Mouse (Mus musculus) forebrain, embryonic 14.5 days (tissue): ENCODE data around the gene Fancd2. TPM values are rescaled to one million over a fixed set of nuclear protein-coding genes. Genes with fewer than 3 reads are reported as not detected.

Experiments used
- ATAC-seq: fragments of 200-750 bp; cut with Nextera tagmentation; 2 replicates; pipeline ENCODE4 v1.8.0; 2017; ENCODE audit warnings: mild to moderate bottlenecking, moderate library complexity
- DNase-seq: peaks from one replicate; pipeline ENCODE4 v3.0.0-alpha.2; 2015; ENCODE audit warnings: low spot score
- H3K27ac ChIP-seq: fragments of 300-500 bp; sonication (generic); 2 replicates; pipeline ENCODE4 v1.5.1; 2014; ENCODE audit warnings: low read depth, mild to moderate bottlenecking, control low read depth, low read length, moderate library complexity
- H3K27me3 ChIP-seq: fragments of 300-500 bp; sonication (generic); replicated peaks from 2 replicates; pipeline ENCODE4 v1.6.1; 2014; ENCODE audit warnings: low read length, control low read depth, mixed read lengths; ENCODE audit not compliant: control insufficient read depth, insufficient read depth
- H3K36me3 ChIP-seq: fragments of 300-500 bp; sonication (generic); 2 replicates; pipeline ENCODE4 v1.6.1; 2014; ENCODE audit warnings: low read length, control low read depth; ENCODE audit not compliant: control insufficient read depth, insufficient read depth
- H3K4me1 ChIP-seq: fragments of 300-500 bp; sonication (generic); 2 replicates; pipeline ENCODE4 v1.6.1; 2014; ENCODE audit warnings: antibody characterized with exemption, low read length, control low read depth; ENCODE audit not compliant: control insufficient read depth, insufficient read depth
- H3K4me2 ChIP-seq: fragments of 300-500 bp; sonication (generic); 2 replicates; pipeline ENCODE4 v1.6.1; 2014; ENCODE audit warnings: mild to moderate bottlenecking, control low read depth, low read length
- H3K4me3 ChIP-seq: fragments of 300-500 bp; sonication (generic); 2 replicates; pipeline ENCODE4 v1.5.1; 2014; ENCODE audit warnings: low read depth, low read length, control low read depth
- H3K9ac ChIP-seq: fragments of 300-500 bp; sonication (generic); 2 replicates; pipeline ENCODE4 v1.6.1; 2014; ENCODE audit warnings: mild to moderate bottlenecking, low read length, control low read depth, moderate library complexity
- H3K9me3 ChIP-seq: fragments of 300-500 bp; sonication (generic); replicated peaks from 2 replicates; pipeline ENCODE4 v1.6.1; 2016; ENCODE audit warnings: low read length, control low read depth, mixed read lengths; ENCODE audit not compliant: control insufficient read depth
- WGBS: fragments of 180-500 bp; shearing (Covaris S2); extraction: QIAGEN DNeasy Blood & Tissue Kit; methylation state at CpG from one replicate; pipeline ENCODE4 v1.1.7; 2014; 5-methylcytosine and 5-hydroxymethylcytosine counted together
- polyA plus RNA-seq: library from polyadenylated mRNA; unstranded; fragments of >200 nt; fragmentation: Nextera tagmentation; extraction: Ambion mirVana; gene quantifications from 2 replicates; pipeline ENCODE4 v1.2.1, GENCODE M21; 2014

Gene Fancd2
- 4.3 and 5.8 TPM in 2 replicates for polyA plus RNA-seq

GRCm38 (mm10) chr6:113530932-113531839 is at the start of gene Fancd2, which contains the start of gene Emc3:
TSS of gene Fancd2 (plus strand) at chr6:113531682.
TSS of gene Emc3 (minus strand) at chr6:113531652.
- peak; percentile 91 for DNase-seq
- under 1% methylated on average over 47 of the region's 47 CpGs for WGBS
- Histone ChIP-seq H3K27ac (peak within 1 kb of the TSS; percentile 68; the same call in 1 of the 2 replicates), H3K4me2 (peak within 1 kb of the TSS; percentile 83), H3K9ac (peak within 1 kb of the TSS; percentile 88), H3K4me3 (peak within 1 kb of the TSS; percentile 77), H3K9me3 (no peaks in the 10 kb centered on the region), H3K27me3 (no peaks in the 10 kb centered on the region), H3K36me3 (peaks cover 9% of the 10 kb centered on the region; the same call in 1 of the 2 replicates), H3K4me1 (peaks cover 7% of the 10 kb centered on the region)
- peak; percentile 98 for ATAC-seq

DNA sequence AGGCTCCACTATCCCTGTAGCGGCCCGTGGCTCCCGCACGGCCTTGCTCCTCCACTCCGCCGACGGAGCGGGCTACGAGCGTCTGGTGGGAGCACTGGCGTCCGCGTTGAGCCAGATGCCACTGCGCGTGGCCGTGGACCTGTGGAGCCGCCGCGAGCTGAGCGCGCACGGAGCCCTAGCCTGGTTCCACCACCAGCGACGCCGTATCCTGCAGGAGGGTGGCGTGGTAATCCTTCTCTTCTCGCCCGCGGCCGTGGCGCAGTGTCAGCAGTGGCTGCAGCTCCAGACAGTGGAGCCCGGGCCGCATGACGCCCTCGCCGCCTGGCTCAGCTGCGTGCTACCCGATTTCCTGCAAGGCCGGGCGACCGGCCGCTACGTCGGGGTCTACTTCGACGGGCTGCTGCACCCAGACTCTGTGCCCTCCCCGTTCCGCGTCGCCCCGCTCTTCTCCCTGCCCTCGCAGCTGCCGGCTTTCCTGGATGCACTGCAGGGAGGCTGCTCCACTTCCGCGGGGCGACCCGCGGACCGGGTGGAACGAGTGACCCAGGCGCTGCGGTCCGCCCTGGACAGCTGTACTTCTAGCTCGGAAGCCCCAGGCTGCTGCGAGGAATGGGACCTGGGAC is 48.9 kb upstream of the Fancd2 start:
- Histone ChIP-seq H3K9ac (peak overlapping the region; percentile 75), H3K9me3 (no peaks in the 10 kb centered on the region), H3K27ac (peak overlapping the region; percentile 85), H3K4me2 (peak overlapping the region; percentile 76), H3K27me3 (no peaks in the 10 kb centered on the region), H3K4me1 (peaks cover 7% of the 10 kb centered on the region), H3K36me3 (0 out of 2 replicates have a peak, but pooled peaks cover 6% of the 10 kb centered on the region), H3K4me3 (peak overlapping the region; percentile 70)
- ATAC-seq (peak; percentile 52), DNase-seq (peak; percentile 51)
- WGBS = under 1% methylated on average over 65 of the region's 65 CpGs

- peak; percentile 97 for ATAC-seq
- DNase-seq = peak; percentile 97
- WGBS = 0% methylated on average over 26 of the region's 26 CpGs
- no peaks in the 10 kb centered on the region for H3K27me3 ChIP-seq
- no peaks in the 10 kb centered on the region for H3K9me3 ChIP-seq
- H3K4me3 ChIP-seq = peak within 1 kb of the TSS; percentile 70
- H3K4me1 ChIP-seq = peaks cover 7% of the 10 kb centered on the region
- peak within 1 kb of the TSS; percentile 75 for H3K9ac ChIP-seq
- H3K27ac ChIP-seq = peak within 1 kb of the TSS; percentile 85
- H3K4me2 ChIP-seq = peak within 1 kb of the TSS; percentile 76
- peaks cover 11% of the 10 kb centered on the region for H3K36me3 ChIP-seq
Measured at GRCm38 (mm10) chr6:113483100-113483615, 48.3 kb upstream of the Fancd2 start, which contains the start of gene Creld1. TSS of gene Creld1 (plus strand) at chr6:113483297.

- peak; percentile 49 for DNase-seq
- 7% methylated on average over 10 of the region's 10 CpGs for WGBS
- Histone ChIP-seq H3K27me3 (no peaks in the 10 kb centered on the region), H3K4me1 (peaks cover 7% of the 10 kb centered on the region), H3K36me3 (peaks cover 17% of the 10 kb centered on the region), H3K4me3 (peak overlapping the region; percentile 70), H3K9ac (peak overlapping the region; percentile 75), H3K4me2 (peak overlapping the region; percentile 76), H3K27ac (peak overlapping the region; percentile 85), H3K9me3 (no peaks in the 10 kb centered on the region)
- peak; percentile 54 for ATAC-seq
Measured at GRCm38 (mm10) chr6:113483729-113484128, 47.8 kb upstream of the Fancd2 start.

DNA sequence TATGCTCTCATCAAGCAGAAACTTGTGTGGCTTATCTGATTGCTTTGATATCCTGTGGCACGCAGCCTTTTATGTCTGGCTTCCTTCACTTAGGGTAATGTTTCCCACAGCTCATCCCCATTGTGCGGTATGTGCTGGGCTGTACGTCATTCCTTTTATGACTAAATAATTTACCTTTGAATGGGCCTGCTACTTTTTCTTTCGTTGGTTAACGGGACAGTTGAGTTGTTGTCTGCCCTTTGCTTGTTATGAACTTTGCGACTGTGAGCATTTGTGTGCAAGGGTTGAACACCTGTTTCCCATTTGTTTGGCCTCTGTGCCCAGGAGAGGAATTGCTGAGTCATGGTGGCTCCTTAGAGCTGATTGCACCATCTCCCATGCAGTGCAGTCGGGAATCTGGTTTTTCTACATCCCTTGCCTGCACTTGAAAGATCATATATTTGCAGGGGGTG is 44.3 kb upstream of the Fancd2 start:
- H3K9me3 ChIP-seq = no peaks in the 10 kb centered on the region
- peaks cover 7% of the 10 kb centered on the region for H3K4me1 ChIP-seq
- 52% methylated on average over 7 of the region's 7 CpGs for WGBS
- ATAC-seq (no peak), DNase-seq (no peak)
- no peaks in the 10 kb centered on the region for H3K27me3 ChIP-seq
- peaks cover 44% of the 10 kb centered on the region for H3K36me3 ChIP-seq
- H3K27ac ChIP-seq = no peak overlapping the region
- no peak overlapping the region for H3K4me2 ChIP-seq
- no peak overlapping the region for H3K9ac ChIP-seq
- H3K4me3 ChIP-seq = no peak overlapping the region

DNA sequence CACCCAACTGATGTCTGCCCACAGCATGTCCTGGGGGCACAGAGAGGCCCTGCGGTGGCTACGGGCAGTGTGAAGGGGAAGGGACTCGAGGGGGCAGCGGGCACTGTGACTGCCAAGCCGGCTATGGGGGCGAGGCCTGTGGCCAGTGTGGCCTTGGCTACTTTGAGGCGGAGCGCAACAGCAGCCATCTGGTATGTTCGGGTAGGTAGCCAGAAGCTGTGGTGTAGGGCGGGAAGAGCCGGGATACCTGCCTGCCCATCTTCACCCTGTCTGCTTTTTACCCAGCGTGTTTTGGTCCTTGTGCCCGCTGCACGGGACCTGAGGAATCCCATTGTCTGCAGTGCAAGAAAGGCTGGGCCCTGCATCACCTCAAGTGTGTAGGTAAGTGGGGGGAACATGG is 42.1 kb upstream of the Fancd2 start:
- Histone ChIP-seq H3K27me3 (no peaks in the 10 kb centered on the region), H3K27ac (no peak overlapping the region), H3K4me3 (no peak overlapping the region), H3K9ac (no peak overlapping the region), H3K4me2 (no peak overlapping the region), H3K9me3 (no peaks in the 10 kb centered on the region), H3K36me3 (peaks cover 50% of the 10 kb centered on the region), H3K4me1 (no peaks in the 10 kb centered on the region; the same call in 1 of the 2 replicates)
- DNase-seq (no peak), ATAC-seq (no peak)
- 95% methylated on average over 14 of the region's 14 CpGs for WGBS

GRCm38 (mm10) chr6:113492101-113492864 is 39.2 kb upstream of the Fancd2 start:
- Histone ChIP-seq H3K27me3 (no peaks in the 10 kb centered on the region), H3K9ac (no peak overlapping the region), H3K9me3 (no peaks in the 10 kb centered on the region), H3K4me1 (peaks cover 2% of the 10 kb centered on the region; the same call in 1 of the 2 replicates), H3K4me2 (no peak overlapping the region), H3K4me3 (no peak overlapping the region), H3K27ac (no peak overlapping the region), H3K36me3 (peaks cover 44% of the 10 kb centered on the region)
- 77% methylated on average over 24 of the region's 24 CpGs for WGBS
- DNase-seq (no peak), ATAC-seq (no peak)

DNA sequence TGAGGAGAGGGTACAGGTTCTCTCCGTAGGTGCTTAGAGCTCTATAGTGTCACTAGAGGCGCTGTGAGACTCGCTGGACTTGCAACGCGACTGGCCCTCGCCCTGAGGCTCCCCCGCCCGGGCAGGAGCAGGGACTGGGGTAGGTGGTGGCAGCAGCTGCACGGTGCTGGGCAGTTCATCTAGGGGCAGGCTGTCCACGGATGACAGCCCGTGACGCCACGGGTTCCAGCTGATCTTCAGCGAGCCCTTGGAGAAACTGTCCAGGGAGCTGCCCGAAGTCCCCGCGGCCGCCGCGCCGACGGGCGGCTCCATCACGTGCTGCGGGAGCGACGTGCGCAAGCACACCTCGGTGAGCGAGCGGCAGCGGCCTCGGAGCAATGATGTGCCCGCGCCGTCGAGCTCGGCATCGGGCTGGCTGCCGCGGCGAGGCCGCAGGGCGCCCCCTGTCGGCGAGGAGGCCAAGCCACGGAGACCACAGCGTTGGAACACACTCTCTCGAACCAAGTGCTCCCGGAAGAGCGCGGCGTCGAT is 37.2 kb upstream of the Fancd2 start:
- no peaks in the 10 kb centered on the region for H3K27me3 ChIP-seq
- peaks cover 29% of the 10 kb centered on the region for H3K36me3 ChIP-seq
- H3K4me1 ChIP-seq = peaks cover 2% of the 10 kb centered on the region; the same call in 1 of the 2 replicates
- DNase-seq (peak; percentile 73), ATAC-seq (peak; percentile 84)
- H3K9ac ChIP-seq = peak overlapping the region; percentile 52
- no peaks in the 10 kb centered on the region for H3K9me3 ChIP-seq
- H3K4me2 ChIP-seq = peak overlapping the region; percentile 54
- WGBS = 1% methylated on average over 53 of the region's 54 CpGs
- H3K27ac ChIP-seq = 0 out of 2 replicates have a peak overlapping the region, but pooled peaks have one; percentile 33
- peak overlapping the region; percentile 32 for H3K4me3 ChIP-seq
